Mouse (Mus musculus): ENCODE results near the gene Ddi2.
"Not testable (repeated sequence)": the region's sequence is repeated elsewhere in the genome, so short reads cannot be mapped to it uniquely, and the experiment has no call there.

Ddi2 gene

GRCm38 (mm10) chr4:141722731-141723672, at the start of gene Ddi2:
TSS of gene Ddi2 (minus strand) at chr4:141723419.
- peak; percentile 88 to 94 for DNase-seq (ENCODE audit: low spot score in 2 of 2)

GRCm38 (mm10) chr4:141773019-141773418, 49.8 kb upstream of the Ddi2 start:
- DNase-seq (ENCODE audit: low spot score in 2 of 2): not testable (repeated sequence)

- DNase-seq (ENCODE audit: low spot score in 2 of 2): no peak
These were observed 48.6 kb upstream of the Ddi2 start for GRCm38 (mm10) chr4:141771823-141772222.

GRCm38 (mm10) chr4:141769501-141770160, 46.4 kb upstream of the Ddi2 start:
- no peak for DNase-seq (ENCODE audit: low spot score in 2 of 2)

GRCm38 (mm10) chr4:141767353-141768036, 44.3 kb upstream of the Ddi2 start:
- peak; percentile 54 to 59 for DNase-seq (ENCODE audit: low spot score in 2 of 2)

- no peak for DNase-seq (ENCODE audit: low spot score in 2 of 2)
These were observed 43.6 kb upstream of the Ddi2 start for GRCm38 (mm10) chr4:141766668-141767352.

GRCm38 (mm10) chr4:141766316-141766667, 43.1 kb upstream of the Ddi2 start:
- DNase-seq (ENCODE audit: low spot score in 2 of 2): peak in 1 of 2 experiments; percentile 39

GRCm38 (mm10) chr4:141765008-141765407, 41.8 kb upstream of the Ddi2 start:
- DNase-seq (ENCODE audit: low spot score in 2 of 2): no peak

GRCm38 (mm10) chr4:141763476-141763875, 40.3 kb upstream of the Ddi2 start:
- DNase-seq (ENCODE audit: low spot score in 2 of 2): no peak

GRCm38 (mm10) chr4:141762102-141762598, 38.9 kb upstream of the Ddi2 start:
- no peak for DNase-seq (ENCODE audit: low spot score in 2 of 2)

GRCm38 (mm10) chr4:141760942-141761341, 37.7 kb upstream of the Ddi2 start:
- DNase-seq (ENCODE audit: low spot score in 2 of 2): no peak

GRCm38 (mm10) chr4:141758874-141759542, 35.8 kb upstream of the Ddi2 start:
- no peak for DNase-seq (ENCODE audit: low spot score in 2 of 2)

- no peak for DNase-seq (ENCODE audit: low spot score in 2 of 2)
These were observed 33.9 kb upstream of the Ddi2 start for GRCm38 (mm10) chr4:141757124-141757523.

GRCm38 (mm10) chr4:141755375-141755930, 32.2 kb upstream of the Ddi2 start:
- no peak for DNase-seq (ENCODE audit: low spot score in 2 of 2)

GRCm38 (mm10) chr4:141752076-141752421, 28.8 kb upstream of the Ddi2 start:
- peak; percentile 59 to 72 for DNase-seq (ENCODE audit: low spot score in 2 of 2)

GRCm38 (mm10) chr4:141751419-141752075, 28.3 kb upstream of the Ddi2 start:
- DNase-seq (ENCODE audit: low spot score in 2 of 2): peak; percentile 51 to 54

GRCm38 (mm10) chr4:141750826-141751225, 27.6 kb upstream of the Ddi2 start:
- no peak for DNase-seq (ENCODE audit: low spot score in 2 of 2)

GRCm38 (mm10) chr4:141749557-141749956, 26.3 kb upstream of the Ddi2 start:
- DNase-seq (ENCODE audit: low spot score in 2 of 2): no peak

- no peak for DNase-seq (ENCODE audit: low spot score in 2 of 2)
These were observed 23.5 kb upstream of the Ddi2 start, which contains the start of gene Agmat for GRCm38 (mm10) chr4:141746578-141747346. TSS of gene Agmat (plus strand) at chr4:141746672.
